Mouse (Mus musculus) spleen, adult 2 months (tissue): ENCODE measurements around the gene Rab26.

Experiments
- CTCF ChIP-seq: fragments of 200-500 bp; IDR thresholded peaks from 2 replicates; pipeline ENCODE4 v1.5.1; 2011; ENCODE audit warnings: mild to moderate bottlenecking, inconsistent platforms; ENCODE audit not compliant: insufficient read depth, insufficient read length, insufficient replicate concordance; ENCODE audit errors: extremely low read depth
- POLR2A ChIP-seq: fragments of 200-500 bp; IDR thresholded peaks from 2 replicates; pipeline ENCODE4 v1.6.1; 2011; ENCODE audit warnings: low read depth, low read length, inconsistent platforms

DNA sequence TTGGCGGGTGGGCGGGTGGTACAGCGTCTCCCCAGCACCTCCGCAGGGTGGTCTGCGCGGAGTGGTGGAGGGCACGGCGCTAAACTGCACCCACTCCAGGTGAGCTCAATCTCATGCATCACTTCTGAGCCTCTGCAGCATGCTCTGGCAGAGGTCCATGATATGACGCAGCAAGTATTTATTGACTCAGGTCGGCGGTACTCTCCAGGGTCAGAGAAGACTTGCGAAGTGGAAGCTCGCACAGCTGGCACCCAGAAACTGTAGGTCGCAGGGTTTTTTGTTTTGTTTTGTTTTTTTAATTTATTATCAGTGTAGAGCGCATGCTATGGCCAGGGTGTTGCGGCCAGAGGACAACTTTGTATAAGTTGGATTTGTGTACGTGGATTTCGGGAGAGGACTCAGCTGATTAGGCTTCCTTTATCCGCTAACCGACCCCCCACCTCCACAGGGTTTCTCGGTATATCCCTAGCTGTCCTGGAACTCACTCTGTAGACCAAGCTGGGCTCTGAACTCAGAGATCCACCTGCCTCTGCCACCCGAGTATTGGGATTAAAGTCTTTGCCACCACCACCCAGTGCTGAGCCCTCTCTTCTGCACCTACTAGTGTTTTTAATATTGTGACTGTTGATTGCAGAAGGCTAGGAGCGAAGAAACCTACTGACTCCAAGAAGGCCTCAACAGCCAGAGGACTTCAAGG lies 15.1 kb upstream of the Rab26 start:
- no peak for TF ChIP-seq POLR2A
- TF ChIP-seq CTCF, result no peak
